Mouse (Mus musculus) regulatory T cell (primary cell): ENCODE results near the gene Gm10340.
"Not testable (repeated sequence)": the region's sequence is repeated elsewhere in the genome, so short reads cannot be mapped to it uniquely, and the experiment has no call there.

Source experiments
- in situ Hi-C: fragments of 300-600 bp; cut with MboI, MseI; formaldehyde crosslinking; loops from one replicate; pipeline ENCODE4 v1.15.1; 2025; ENCODE audit warnings: high pct_unique_total_duplicates

Gene Gm10340

GRCm38 (mm10) chr14:3133697-3134096 lies at the start of gene Gm10340:
Gm10340 (plus strand) TSS chr14:3133997.
- in situ Hi-C loops = not testable (repeated sequence)

DNA sequence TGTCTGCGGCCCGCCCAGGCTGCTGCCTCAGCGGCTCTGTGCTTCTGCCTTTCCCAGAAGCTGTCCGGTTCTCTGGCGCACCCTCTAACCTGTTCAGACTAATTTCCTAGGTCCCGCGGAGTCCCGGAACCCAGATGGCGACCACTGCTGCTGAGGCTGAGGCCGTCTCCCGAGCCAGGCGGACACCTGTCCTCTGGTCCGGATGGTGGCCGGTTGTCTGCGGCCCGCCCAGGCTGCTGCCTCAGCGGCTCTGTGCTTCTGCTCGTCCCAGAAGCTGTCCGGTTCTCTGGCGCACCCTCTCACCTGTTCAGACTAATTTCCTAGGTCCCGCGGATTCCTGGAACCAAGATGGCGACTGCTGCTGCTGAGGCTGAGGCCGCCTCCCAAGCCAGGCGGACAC lies 17.7 kb upstream of the Gm10340 start:
- in situ Hi-C loops = not testable (repeated sequence)

- in situ Hi-C loops = not testable (repeated sequence)
These were observed 54.2 kb downstream of the Gm10340 start, which contains the start of gene Gm5795 for GRCm38 (mm10) chr14:3187955-3188354. Gm5795 (plus strand) TSS chr14:3188255.
